Mouse (Mus musculus): Measurements from ENCODE around the gene Nek3. TPM values are rescaled to one million over a fixed set of nuclear protein-coding genes. Genes with fewer than 3 reads are reported as not detected.
A peak's percentile ranks its signal among the peaks of the same experiment; 100 is the strongest.
"Not testable (repeated sequence)": the region's sequence is repeated elsewhere in the genome, so short reads cannot be mapped to it uniquely, and the experiment has no call there.

The Nek3 gene
- polyA plus RNA-seq, 1 experiment from 2014 or later, result 10.4 TPM

DNA sequence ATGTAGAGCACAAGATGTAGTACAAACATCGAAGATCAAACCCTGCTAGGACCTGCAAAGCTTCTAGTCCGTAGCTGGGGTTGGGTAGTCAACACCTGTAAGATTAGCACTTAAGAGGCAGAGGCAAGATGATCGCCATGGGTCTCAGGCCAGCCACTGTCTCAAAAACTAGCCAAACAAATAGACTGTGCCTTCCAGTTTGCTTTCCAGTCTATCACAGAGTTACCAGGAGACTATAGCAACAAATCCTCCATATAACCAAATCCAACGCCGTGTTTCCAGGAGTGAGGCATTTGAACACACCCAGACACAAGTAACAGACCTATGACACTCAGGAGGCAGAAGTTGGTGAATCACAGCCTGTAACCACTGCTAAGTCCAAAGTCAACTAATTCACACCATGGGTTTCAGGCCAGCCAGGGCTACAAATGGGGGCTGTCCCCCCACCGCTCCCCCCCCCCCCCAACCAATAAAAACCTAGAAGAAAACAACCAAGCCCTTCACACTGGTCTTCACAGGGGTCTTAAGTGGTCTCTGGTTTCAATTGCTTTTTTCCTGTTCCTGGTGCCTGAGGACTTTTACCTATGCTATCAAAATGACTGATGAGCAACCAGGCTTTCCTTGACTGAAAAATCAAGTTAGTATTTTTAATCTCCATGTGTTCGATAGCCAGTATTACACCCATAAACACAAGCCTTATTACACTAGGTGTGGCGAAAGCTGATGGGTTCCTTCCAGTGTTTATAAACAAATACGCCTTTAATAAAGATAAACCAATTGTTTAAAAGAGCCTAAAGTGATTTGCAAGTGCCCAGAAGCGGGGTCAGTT, 770 bp downstream of the Nek3 start:
- peak overlapping the region; percentile 89 for H3K27ac ChIP-seq
- H3K4me3 ChIP-seq, result peak overlapping the region; percentile 58
- H3K4me2 ChIP-seq, result peak overlapping the region; percentile 52
- peaks cover 11% of the 10 kb centered on the region for H3K36me3 ChIP-seq
- peak; percentile 71 for ATAC-seq (ENCODE audit: low FRiP score)
- peak overlapping the region; percentile 73 for H3K9ac ChIP-seq
- peaks cover 9% of the 10 kb centered on the region for H3K4me1 ChIP-seq (replicated peaks)
- no peaks in the 10 kb centered on the region for H3K9me3 ChIP-seq
- 55% methylated on average over 10 of the region's 10 CpGs for WGBS
- H3K27me3 ChIP-seq, result no peaks in the 10 kb centered on the region

DNA sequence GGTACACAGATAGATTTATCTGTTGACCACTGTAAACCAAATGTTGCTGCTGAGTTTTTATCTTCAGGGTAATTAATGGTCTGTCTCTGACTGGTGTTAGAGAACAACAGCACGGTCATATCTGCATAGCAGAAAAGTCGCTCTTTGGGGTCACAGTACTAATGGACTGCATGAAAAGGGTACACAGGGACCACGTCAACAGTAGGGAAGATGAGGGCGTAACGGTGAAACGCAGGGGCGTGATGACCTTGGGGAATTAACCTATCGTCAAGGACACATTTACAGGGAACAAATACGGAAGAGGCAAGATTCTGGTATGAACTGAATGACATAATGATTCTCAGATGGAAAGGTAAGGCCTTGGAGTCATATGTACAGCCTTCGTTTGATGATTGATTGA, 1.8 kb downstream of the Nek3 start:
- peaks cover 9% of the 10 kb centered on the region for H3K4me1 ChIP-seq (replicated peaks)
- H3K9me3 ChIP-seq, result no peaks in the 10 kb centered on the region
- no peak overlapping the region for H3K27ac ChIP-seq
- H3K9ac ChIP-seq, result no peak overlapping the region
- peaks cover 16% of the 10 kb centered on the region for H3K36me3 ChIP-seq
- no peaks in the 10 kb centered on the region for H3K27me3 ChIP-seq
- no peak overlapping the region for H3K4me3 ChIP-seq
- 93% methylated on average over 10 of the region's 10 CpGs for WGBS
- no peak for ATAC-seq (ENCODE audit: low FRiP score)
- no peak overlapping the region for H3K4me2 ChIP-seq

DNA sequence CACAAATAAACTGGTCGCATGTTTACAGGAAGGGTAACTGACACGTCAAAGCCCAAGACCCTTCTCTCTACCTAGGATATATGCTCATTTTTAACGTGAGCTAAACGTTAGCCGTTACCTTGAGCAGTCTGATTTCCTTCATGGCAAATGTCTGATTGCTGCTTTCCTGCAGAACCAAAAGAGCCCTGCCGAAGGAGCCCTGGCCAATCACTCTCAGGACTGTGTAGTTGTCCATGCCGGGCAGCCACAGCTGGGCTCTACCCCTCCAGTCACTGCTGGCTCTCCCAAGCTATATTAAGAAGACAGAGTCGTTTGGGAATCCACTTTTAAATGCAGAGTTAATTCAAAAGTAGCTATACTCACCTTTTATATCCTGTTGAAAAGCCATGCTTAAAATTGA, 4.0 kb downstream of the Nek3 start:
- H3K4me1 ChIP-seq (replicated peaks), result peaks cover 9% of the 10 kb centered on the region
- H3K9ac ChIP-seq, result no peak overlapping the region
- no peaks in the 10 kb centered on the region for H3K9me3 ChIP-seq
- peaks cover 13% of the 10 kb centered on the region for H3K36me3 ChIP-seq
- H3K4me2 ChIP-seq, result no peak overlapping the region
- no peak overlapping the region for H3K27ac ChIP-seq
- no peak for ATAC-seq (ENCODE audit: low FRiP score)
- no peaks in the 10 kb centered on the region for H3K27me3 ChIP-seq
- no peak overlapping the region for H3K4me3 ChIP-seq
- WGBS, result 91% methylated on average over 8 of the region's 8 CpGs

DNA sequence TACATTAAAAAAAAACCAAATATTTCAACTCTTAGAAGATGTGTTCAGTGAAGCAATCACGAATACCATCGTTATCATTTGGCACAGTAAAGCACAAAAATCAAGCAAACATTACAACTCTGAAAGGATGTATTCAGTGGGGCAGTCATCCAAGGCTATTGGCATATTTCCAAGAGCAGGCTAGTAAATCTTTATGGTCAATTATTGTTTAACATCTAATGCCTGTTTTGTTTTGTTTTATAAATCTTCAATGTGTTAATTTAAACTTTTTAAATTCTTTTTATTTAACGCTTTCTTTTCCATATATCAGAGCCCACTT, 15.9 kb downstream of the Nek3 start:
- Histone ChIP-seq H3K9me3 (no peaks in the 10 kb centered on the region), H3K4me1 (replicated peaks) (no peaks in the 10 kb centered on the region), H3K27ac (no peak overlapping the region), H3K9ac (no peak overlapping the region), H3K27me3 (no peaks in the 10 kb centered on the region), H3K4me2 (no peak overlapping the region), H3K36me3 (peaks cover 16% of the 10 kb centered on the region), H3K4me3 (no peak overlapping the region)
- 88% methylated on average over 3 of the region's 3 CpGs for WGBS
- ATAC-seq (ENCODE audit: low FRiP score), result no peak

DNA sequence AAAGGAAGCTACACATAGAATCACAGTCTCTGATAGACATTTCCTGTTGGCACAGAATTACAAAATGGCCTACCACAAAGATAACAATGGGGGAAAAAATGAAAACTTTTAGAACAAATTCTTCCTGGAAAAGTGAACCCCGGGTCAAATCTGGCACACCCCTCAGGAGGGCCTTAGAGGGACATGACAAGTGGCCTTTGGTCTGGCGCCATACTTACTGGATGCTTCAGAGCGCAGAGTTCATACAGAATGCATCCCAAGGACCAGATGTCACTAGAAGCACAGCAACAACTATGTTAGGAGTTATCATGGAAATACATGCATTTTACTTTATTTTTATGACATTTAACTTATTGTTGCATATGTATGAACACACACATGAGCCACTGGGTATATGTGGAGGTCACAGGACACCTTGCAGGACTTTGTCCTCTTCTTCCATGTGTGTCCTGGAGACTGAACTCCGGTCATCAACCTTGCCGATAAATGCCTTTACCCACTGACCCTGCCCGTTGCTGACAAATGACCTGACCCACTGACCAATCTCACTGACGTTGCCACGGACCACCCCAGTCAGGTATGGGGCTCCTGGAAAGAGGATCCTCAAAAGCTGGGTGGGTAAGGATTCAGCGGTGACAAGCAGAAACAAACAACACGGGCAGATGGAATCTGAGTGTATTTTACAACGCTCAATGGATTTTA, 16.4 kb downstream of the Nek3 start:
- Histone ChIP-seq H3K36me3 (peaks cover 11% of the 10 kb centered on the region), H3K27ac (no peak overlapping the region), H3K27me3 (no peaks in the 10 kb centered on the region), H3K4me1 (replicated peaks) (no peaks in the 10 kb centered on the region), H3K9ac (no peak overlapping the region), H3K9me3 (no peaks in the 10 kb centered on the region), H3K4me2 (no peak overlapping the region), H3K4me3 (no peak overlapping the region)
- 93% methylated on average over 11 of the region's 11 CpGs for WGBS
- ATAC-seq (ENCODE audit: low FRiP score), result no peak

DNA sequence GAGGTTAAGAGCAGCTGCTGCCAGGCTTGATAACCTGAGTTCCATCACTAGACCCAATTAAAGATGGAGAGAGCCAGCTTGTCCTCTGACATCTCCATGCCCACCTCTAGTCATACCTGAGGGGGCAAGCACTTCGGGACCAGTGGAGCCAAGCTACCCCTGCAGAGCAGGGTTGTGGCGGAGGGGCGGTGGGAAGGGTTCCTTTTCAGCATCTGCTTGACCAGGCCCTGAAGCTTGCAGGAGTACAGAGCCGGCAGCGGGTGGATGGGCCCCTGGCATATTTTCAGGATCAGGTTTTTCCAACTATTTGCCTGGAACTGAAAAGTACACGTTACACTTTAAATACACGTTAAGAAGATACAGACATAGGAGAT, 17.9 kb downstream of the Nek3 start:
- no peak for ATAC-seq (ENCODE audit: low FRiP score)
- Histone ChIP-seq H3K4me2 (no peak overlapping the region), H3K9me3 (no peaks in the 10 kb centered on the region), H3K27me3 (no peaks in the 10 kb centered on the region), H3K27ac (no peak overlapping the region), H3K4me3 (no peak overlapping the region), H3K9ac (no peak overlapping the region), H3K36me3 (peaks cover 14% of the 10 kb centered on the region), H3K4me1 (replicated peaks) (no peaks in the 10 kb centered on the region)
- 91% methylated on average over 7 of the region's 7 CpGs for WGBS

DNA sequence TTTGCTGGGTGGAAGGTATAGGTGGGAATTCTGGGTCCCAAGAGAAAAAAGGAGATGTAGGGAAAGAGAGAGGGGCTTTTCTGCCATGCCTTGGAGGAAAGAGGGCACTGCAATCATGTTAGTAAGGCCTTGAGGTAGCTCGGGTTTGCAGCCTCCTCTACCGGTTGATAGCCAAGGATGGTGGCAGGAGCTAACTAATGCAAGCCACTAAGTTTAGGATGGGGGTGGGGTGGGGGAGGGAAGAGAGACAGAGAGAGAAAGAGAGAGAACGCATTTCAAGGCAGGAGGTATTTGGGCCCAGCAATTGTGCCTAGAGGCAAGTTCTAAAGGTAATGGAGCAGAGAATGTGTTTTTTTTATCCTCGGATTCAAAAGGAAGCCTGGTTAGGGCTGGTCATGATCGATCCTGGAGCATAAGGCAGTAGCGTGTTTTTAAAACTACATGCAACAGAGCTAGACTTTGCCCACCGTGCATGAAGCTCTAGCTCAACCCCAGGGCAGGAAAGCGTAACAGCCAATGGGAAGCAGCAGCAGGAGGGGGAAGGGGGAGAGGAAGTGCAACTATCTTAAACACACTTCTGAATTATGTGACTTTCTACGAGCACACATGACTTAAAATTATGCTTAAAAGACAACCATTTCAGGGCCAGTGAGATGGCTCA, 18.4 kb downstream of the Nek3 start:
- 83% methylated on average over 9 of the region's 9 CpGs for WGBS
- no peaks in the 10 kb centered on the region for H3K27me3 ChIP-seq
- no peaks in the 10 kb centered on the region for H3K9me3 ChIP-seq
- no peak overlapping the region for H3K4me2 ChIP-seq
- H3K4me1 ChIP-seq (replicated peaks), result no peaks in the 10 kb centered on the region
- peaks cover 15% of the 10 kb centered on the region for H3K36me3 ChIP-seq
- H3K27ac ChIP-seq, result no peak overlapping the region
- no peak overlapping the region for H3K9ac ChIP-seq
- ATAC-seq (ENCODE audit: low FRiP score), result no peak
- H3K4me3 ChIP-seq, result no peak overlapping the region

DNA sequence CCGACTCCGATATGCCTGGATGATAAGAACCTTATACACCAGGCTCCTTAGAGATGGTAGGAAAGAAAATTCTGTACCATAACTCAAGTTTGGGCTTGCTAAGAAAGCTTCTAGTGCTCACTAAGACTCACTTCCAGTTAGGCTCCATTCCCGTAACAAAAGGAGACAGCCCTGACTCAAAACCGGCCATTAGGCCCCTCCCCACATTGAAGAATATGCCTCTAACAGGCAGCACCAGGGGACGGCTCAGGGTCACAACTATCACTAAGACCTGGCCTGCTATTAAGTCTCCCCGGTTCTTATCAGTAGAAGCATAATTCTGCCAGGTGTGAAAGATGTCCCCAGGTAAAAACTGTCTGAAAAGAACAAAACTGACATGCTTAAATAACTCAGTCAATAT, 20.4 kb downstream of the Nek3 start:
- H3K4me2 ChIP-seq, result no peak overlapping the region
- no peak overlapping the region for H3K9ac ChIP-seq
- H3K27me3 ChIP-seq, result no peaks in the 10 kb centered on the region
- no peak overlapping the region for H3K4me3 ChIP-seq
- no peaks in the 10 kb centered on the region for H3K9me3 ChIP-seq
- no peak for ATAC-seq (ENCODE audit: low FRiP score)
- H3K36me3 ChIP-seq, result peaks cover 28% of the 10 kb centered on the region
- no peaks in the 10 kb centered on the region for H3K4me1 ChIP-seq (replicated peaks)
- H3K27ac ChIP-seq, result no peak overlapping the region
- WGBS, result 90% methylated on average over 6 of the region's 6 CpGs

DNA sequence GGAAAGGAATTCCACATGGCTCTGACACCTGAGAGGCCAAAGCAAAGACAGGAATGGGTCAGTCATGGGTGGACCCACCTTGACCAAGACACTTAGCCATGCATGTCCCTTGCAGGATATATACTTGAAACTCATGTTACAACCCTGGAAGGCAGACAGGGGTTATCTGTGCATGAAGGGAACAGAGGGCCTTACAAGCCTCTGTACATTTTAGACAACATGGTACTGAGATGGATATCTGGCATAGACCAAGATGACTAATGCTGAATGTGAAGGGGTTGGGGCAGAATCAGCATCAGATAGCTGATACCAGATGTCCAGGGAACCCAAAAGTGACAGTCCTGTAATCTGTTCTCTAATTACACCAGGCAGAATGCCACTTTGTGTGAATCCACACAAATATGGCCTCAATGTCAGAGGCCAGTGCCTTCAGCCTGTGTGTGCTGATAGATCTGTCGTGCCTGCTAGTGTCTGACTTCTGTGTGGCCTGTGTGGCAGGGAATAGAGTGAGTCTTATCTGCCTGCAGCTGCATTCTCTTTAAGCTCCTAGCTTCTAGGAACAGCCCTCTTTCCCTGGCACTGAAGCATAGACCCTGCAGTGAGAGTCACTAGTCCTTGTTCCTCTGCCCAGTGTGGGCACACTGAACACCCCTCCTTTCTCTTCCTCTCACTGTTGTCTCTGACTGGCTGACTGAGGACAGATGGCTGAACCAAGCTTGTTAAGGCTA, 22.3 kb downstream of the Nek3 start:
- no peaks in the 10 kb centered on the region for H3K27me3 ChIP-seq
- no peak for ATAC-seq (ENCODE audit: low FRiP score)
- H3K4me2 ChIP-seq, result no peak overlapping the region
- H3K4me3 ChIP-seq, result no peak overlapping the region
- no peak overlapping the region for H3K27ac ChIP-seq
- no peaks in the 10 kb centered on the region for H3K9me3 ChIP-seq
- 77% methylated on average over 1 of the region's 1 CpGs for WGBS
- no peak overlapping the region for H3K9ac ChIP-seq
- H3K36me3 ChIP-seq, result peaks cover 31% of the 10 kb centered on the region
- no peaks in the 10 kb centered on the region for H3K4me1 ChIP-seq (replicated peaks)

DNA sequence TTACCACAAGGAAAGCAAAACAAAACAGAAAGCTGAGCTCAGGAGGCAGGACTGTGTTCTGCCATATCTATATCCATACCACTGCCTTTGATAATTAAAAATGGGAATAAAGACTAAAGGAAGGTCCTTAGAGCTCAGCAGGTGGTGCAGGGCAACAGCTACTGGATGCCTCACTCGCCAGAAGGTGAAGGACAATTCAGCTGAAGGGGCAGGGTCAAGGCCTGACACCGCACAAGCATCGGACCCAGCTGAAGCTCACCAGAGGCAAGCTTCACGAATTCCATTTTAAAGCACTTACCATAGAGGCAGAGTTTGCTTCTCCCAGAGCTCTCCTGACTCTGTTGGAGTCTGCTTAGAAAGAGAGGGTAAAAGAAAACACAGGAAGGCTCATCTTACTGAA, 23.6 kb downstream of the Nek3 start:
- no peaks in the 10 kb centered on the region for H3K4me1 ChIP-seq (replicated peaks)

DNA sequence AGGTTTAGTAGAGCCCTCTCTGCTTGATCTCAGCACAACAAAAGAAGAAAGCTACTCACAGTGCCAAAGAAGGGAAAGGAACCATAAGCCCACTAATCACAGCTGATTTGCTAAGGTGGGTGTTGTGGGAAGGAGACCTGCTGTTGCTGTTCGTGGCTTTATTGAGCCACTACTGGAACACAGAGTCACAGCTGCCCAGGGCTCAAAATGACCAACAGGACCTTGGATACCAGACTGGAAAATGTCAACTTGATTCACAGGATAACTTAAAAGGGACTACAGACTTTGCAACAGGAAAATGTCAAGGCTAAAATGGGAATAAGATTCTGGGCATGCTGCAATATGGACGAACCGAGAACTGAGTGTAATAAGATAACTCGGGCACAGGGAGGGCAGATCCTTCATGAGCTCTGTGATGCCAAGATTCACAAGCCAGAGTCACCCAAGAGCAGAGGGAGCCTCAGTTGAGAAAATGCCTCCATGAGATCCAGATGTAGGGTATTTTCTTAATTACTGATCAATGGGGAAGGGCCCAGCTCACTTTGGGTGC, 24.3 kb downstream of the Nek3 start:
- no peak for ATAC-seq (ENCODE audit: low FRiP score)

More for the DNA sequence above, 23.6 kb downstream of the Nek3 start:
- H3K36me3 ChIP-seq, result peaks cover 25% of the 10 kb centered on the region
- no peak overlapping the region for H3K4me2 ChIP-seq
- no peak overlapping the region for H3K9ac ChIP-seq
- ATAC-seq (ENCODE audit: low FRiP score), result no peak
- no peak overlapping the region for H3K4me3 ChIP-seq
- H3K27ac ChIP-seq, result no peak overlapping the region
- H3K9me3 ChIP-seq, result no peaks in the 10 kb centered on the region
- 79% methylated on average over 4 of the region's 4 CpGs for WGBS
- no peaks in the 10 kb centered on the region for H3K27me3 ChIP-seq

DNA sequence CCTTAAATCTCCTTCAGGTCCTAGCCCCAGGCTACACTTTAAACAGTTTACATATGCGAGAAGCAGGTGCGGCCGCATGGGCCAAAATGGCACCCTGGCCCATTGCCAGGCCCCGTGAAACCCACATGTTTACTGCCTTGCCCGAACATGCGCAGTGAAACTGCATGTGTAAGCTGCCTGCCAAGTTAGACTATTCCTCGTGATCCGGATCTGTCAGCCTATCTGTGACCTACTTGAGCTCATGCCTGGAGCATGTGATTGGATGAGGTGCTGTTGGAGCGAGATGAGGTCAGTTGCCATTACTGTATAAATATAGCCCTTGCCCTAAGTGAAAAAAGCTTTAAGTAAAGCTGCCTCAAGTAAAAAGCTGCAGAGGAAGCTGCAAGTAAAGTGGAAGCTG, 29.8 kb downstream of the Nek3 start:
- not testable (repeated sequence) for H3K9me3 ChIP-seq; H3K9ac ChIP-seq; ATAC-seq (ENCODE audit: low FRiP score); H3K27ac ChIP-seq; H3K4me2 ChIP-seq; H3K27me3 ChIP-seq; H3K4me3 ChIP-seq; H3K4me1 ChIP-seq (replicated peaks)
- H3K36me3 ChIP-seq, result peaks cover 17% of the 10 kb centered on the region
- 91% methylated on average over 9 of the region's 9 CpGs for WGBS

More for the DNA sequence above, 24.3 kb downstream of the Nek3 start:
- H3K4me2 ChIP-seq, result no peak overlapping the region
- 90% methylated on average over 4 of the region's 4 CpGs for WGBS
- no peak overlapping the region for H3K9ac ChIP-seq
- H3K9me3 ChIP-seq, result no peaks in the 10 kb centered on the region
- H3K4me1 ChIP-seq (replicated peaks), result no peaks in the 10 kb centered on the region
- H3K4me3 ChIP-seq, result no peak overlapping the region
- no peak overlapping the region for H3K27ac ChIP-seq
- H3K27me3 ChIP-seq, result no peaks in the 10 kb centered on the region
- H3K36me3 ChIP-seq, result peaks cover 25% of the 10 kb centered on the region

Measured in hindbrain, embryonic 13.5 days (tissue).